Mouse (Mus musculus) lung, postnatal 0 days (tissue): ENCODE measurements at regions not wholly inside any gene's neighbourhood (a gene's known extent, or its start where the extent isn't known, plus 50 kb on each side); places are given as distances from the start of the nearest gene placed in this dataset.
"Not testable (repeated sequence)": the region's sequence is repeated elsewhere in the genome, so short reads cannot be mapped to it uniquely, and the experiment has no call there.

Source experiments
- ATAC-seq: fragments of 200-750 bp; cut with Nextera tagmentation; 2 replicates; pipeline ENCODE4 v1.8.0; 2017; ENCODE audit warnings: moderate library complexity
- DNase-seq: peaks from one replicate; pipeline ENCODE4 v3.0.0-alpha.2; 2016; ENCODE audit warnings: low spot score
- H3K27ac ChIP-seq: fragments of 300-500 bp; sonication (generic); 2 replicates; pipeline ENCODE4 v1.5.1; 2014; ENCODE audit warnings: antibody characterized with exemption, mild to moderate bottlenecking, low read length, mixed read lengths
- H3K27me3 ChIP-seq: fragments of 300-500 bp; sonication (generic); replicated peaks from 2 replicates; pipeline ENCODE4 v1.6.1; 2014; ENCODE audit warnings: low read length, mixed read lengths; ENCODE audit not compliant: insufficient read depth
- H3K36me3 ChIP-seq: fragments of 300-500 bp; sonication (generic); 2 replicates; pipeline ENCODE4 v1.6.1; 2014; ENCODE audit warnings: low read length, mixed read lengths; ENCODE audit not compliant: insufficient read depth
- H3K4me1 ChIP-seq: fragments of 300-500 bp; sonication (generic); 2 replicates; pipeline ENCODE4 v1.6.1; 2014; ENCODE audit warnings: antibody characterized with exemption, low read depth, low read length, mixed read lengths; ENCODE audit not compliant: insufficient read depth
- H3K4me2 ChIP-seq: fragments of 300-500 bp; sonication (generic); replicated peaks from 2 replicates; pipeline ENCODE4 v1.6.1; 2014; ENCODE audit warnings: low read depth, mild to moderate bottlenecking, low read length, moderate library complexity, mixed read lengths
- H3K4me3 ChIP-seq: fragments of 300-500 bp; sonication (generic); 2 replicates; pipeline ENCODE4 v1.5.1; 2014; ENCODE audit warnings: low read depth, low read length
- H3K9ac ChIP-seq: fragments of 300-500 bp; sonication (generic); replicated peaks from 2 replicates; pipeline ENCODE4 v1.6.1; 2014; ENCODE audit warnings: low read depth, mild to moderate bottlenecking
- H3K9me3 ChIP-seq: fragments of 300-500 bp; sonication (generic); 2 replicates; pipeline ENCODE4 v1.6.1; 2016; ENCODE audit warnings: low read length, mixed read lengths
- CTCF ChIP-seq: IDR thresholded peaks from 2 replicates; pipeline ENCODE4 v1.5.1; 2016; ENCODE audit warnings: antibody characterized with exemption, mild to moderate bottlenecking
- EP300 ChIP-seq: IDR thresholded peaks from 2 replicates; pipeline ENCODE4 v1.6.1; 2016; ENCODE audit warnings: antibody characterized with exemption, mild to moderate bottlenecking, control low read depth
- WGBS: fragments of 180-500 bp; shearing (Covaris S2); extraction: QIAGEN DNeasy Blood & Tissue Kit; methylation state at CpG from one replicate; pipeline ENCODE4 v1.1.7; 2014; 5-methylcytosine and 5-hydroxymethylcytosine counted together

GRCm38 (mm10) chr1:105463819-105464614, 107.5 kb upstream of the Rnf152 start:
- H3K4me1 ChIP-seq = no peaks in the 10 kb centered on the region
- DNase-seq (no peak), ATAC-seq (no peak)
- TF ChIP-seq EP300 = no peak
- no peak for TF ChIP-seq CTCF
- no peaks in the 10 kb centered on the region for H3K9me3 ChIP-seq
- no peak overlapping the region for H3K4me3 ChIP-seq
- no peaks in the 10 kb centered on the region for H3K27me3 ChIP-seq
- no peak overlapping the region for H3K4me2 ChIP-seq
- no peaks in the 10 kb centered on the region for H3K36me3 ChIP-seq
- no peak overlapping the region for H3K27ac ChIP-seq
- 84% methylated on average over 2 of the region's 2 CpGs for WGBS
- H3K9ac ChIP-seq = no peak overlapping the region

GRCm38 (mm10) chr1:105462695-105463094, 106.2 kb upstream of the Rnf152 start:
- no peak for TF ChIP-seq CTCF
- TF ChIP-seq EP300 = no peak
- H3K4me2 ChIP-seq = no peak overlapping the region
- ATAC-seq (no peak), DNase-seq (no peak)
- no peaks in the 10 kb centered on the region for H3K4me1 ChIP-seq
- 79% methylated on average over 1 of the region's 1 CpGs for WGBS
- H3K27me3 ChIP-seq = no peaks in the 10 kb centered on the region
- no peaks in the 10 kb centered on the region for H3K9me3 ChIP-seq
- no peak overlapping the region for H3K9ac ChIP-seq
- no peak overlapping the region for H3K4me3 ChIP-seq
- no peak overlapping the region for H3K27ac ChIP-seq
- no peaks in the 10 kb centered on the region for H3K36me3 ChIP-seq

GRCm38 (mm10) chr1:105455783-105456182, 99.3 kb upstream of the Rnf152 start:
- H3K27ac ChIP-seq, H3K4me2 ChIP-seq, ATAC-seq, DNase-seq, H3K4me1 ChIP-seq, H3K9ac ChIP-seq, H3K36me3 ChIP-seq, H3K9me3 ChIP-seq, H3K4me3 ChIP-seq, H3K27me3 ChIP-seq: not testable (repeated sequence)
- WGBS = 95% methylated on average over 13 of the region's 13 CpGs

- Histone ChIP-seq H3K36me3 (no peaks in the 10 kb centered on the region), H3K9ac (no peak overlapping the region), H3K9me3 (no peaks in the 10 kb centered on the region), H3K4me3 (no peak overlapping the region), H3K4me2 (no peak overlapping the region), H3K4me1 (no peaks in the 10 kb centered on the region), H3K27me3 (no peaks in the 10 kb centered on the region), H3K27ac (no peak overlapping the region)
- ATAC-seq = no peak
- TF ChIP-seq EP300 (no peak), CTCF (no peak)
- 62% methylated on average over 1 of the region's 1 CpGs for WGBS
- no peak for DNase-seq
Observed at GRCm38 (mm10) chr1:105454687-105455086, 98.2 kb upstream of the Rnf152 start.

- no peaks in the 10 kb centered on the region for H3K27me3 ChIP-seq
- H3K4me3 ChIP-seq = no peak overlapping the region
- no peaks in the 10 kb centered on the region for H3K4me1 ChIP-seq
- H3K9me3 ChIP-seq = no peaks in the 10 kb centered on the region
- WGBS = 39% methylated on average over 1 of the region's 1 CpGs
- H3K27ac ChIP-seq = no peak overlapping the region
- no peak overlapping the region for H3K4me2 ChIP-seq
- DNase-seq (no peak), ATAC-seq (no peak)
- TF ChIP-seq EP300 (no peak), CTCF (peak; percentile 46)
- H3K36me3 ChIP-seq = no peaks in the 10 kb centered on the region
- H3K9ac ChIP-seq = no peak overlapping the region
Observed at GRCm38 (mm10) chr1:105446212-105446611, 89.7 kb upstream of the Rnf152 start.

GRCm38 (mm10) chr1:105443546-105443945, 87.0 kb upstream of the Rnf152 start:
- TF ChIP-seq EP300 = no peak
- TF ChIP-seq CTCF = no peak
- H3K9me3 ChIP-seq = no peaks in the 10 kb centered on the region
- no peak overlapping the region for H3K27ac ChIP-seq
- ATAC-seq = no peak
- H3K36me3 ChIP-seq = no peaks in the 10 kb centered on the region
- WGBS = 76% methylated on average over 5 of the region's 5 CpGs
- DNase-seq = no peak
- no peak overlapping the region for H3K4me3 ChIP-seq
- no peaks in the 10 kb centered on the region for H3K4me1 ChIP-seq
- H3K27me3 ChIP-seq = no peaks in the 10 kb centered on the region
- H3K4me2 ChIP-seq = no peak overlapping the region
- no peak overlapping the region for H3K9ac ChIP-seq
